22 mouse cellular contexts compared by ENCODE assay signal in genomic region chr9:72837598-72838160, GRCm38 (mm10). TPM values are rescaled to one million over a fixed set of nuclear protein-coding genes. Genes with fewer than 3 reads are reported as not detected.
A peak's percentile ranks its signal among the peaks of the same experiment; 100 is the strongest.
DNase-seq lines count a peak whose midpoint lies in the region; ATAC-seq and TF ChIP-seq lines count a peak whose summit lies in the region.
"Had no signal": no experiment of that assay in that cellular context is flagged by ENCODE, and none has a peak within 500 bp of the region (broad histone marks: within the 10 kb centered on the region; RNA-seq: fewer than 3 reads in every experiment).

No protein-coding gene starts in this region.

- H3K27me3 ChIP-seq in embryonic facial prominence, embryonic 11.5 days (ENCODE audit: control insufficient read depth, insufficient read depth, low read length) = no peaks in the 10 kb centered on the region
- no peaks in the 10 kb centered on the region for H3K27me3 ChIP-seq in embryonic facial prominence, embryonic 10.5 days (replicated peaks; ENCODE audit: low read depth, poor library complexity, severe bottlenecking)
- H3K27me3 ChIP-seq in midbrain, embryonic 10.5 days (ENCODE audit: low read depth, poor library complexity, severe bottlenecking) = no peaks in the 10 kb centered on the region
- H3K27me3 ChIP-seq in midbrain, embryonic 13.5 days = no peaks in the 10 kb centered on the region
- no peaks in the 10 kb centered on the region for H3K27me3 ChIP-seq in intestine, postnatal 0 days (replicated peaks; ENCODE audit: control insufficient read depth, insufficient read depth, low read length)
- H3K27me3 ChIP-seq: hindbrain, embryonic 12.5 days; kidney, embryonic 15.5 days; lung, embryonic 15.5 days; midbrain, embryonic 12.5 days had no signal

- no peaks in the 10 kb centered on the region for H3K36me3 ChIP-seq in embryonic facial prominence, embryonic 11.5 days (replicated peaks; ENCODE audit: control insufficient read depth, insufficient read depth, low read depth, low read length)
- peaks cover 43% of the 10 kb centered on the region for H3K36me3 ChIP-seq in embryonic facial prominence, embryonic 10.5 days (replicated peaks)
- peaks cover 52% of the 10 kb centered on the region for H3K36me3 ChIP-seq in midbrain, embryonic 10.5 days
- no peaks in the 10 kb centered on the region for H3K36me3 ChIP-seq in midbrain, embryonic 13.5 days
- no peaks in the 10 kb centered on the region for H3K36me3 ChIP-seq in intestine, postnatal 0 days (ENCODE audit: control insufficient read depth, insufficient read depth)
- H3K36me3 ChIP-seq: G1E; hindbrain, embryonic 12.5 days; kidney, embryonic 15.5 days; lung, embryonic 15.5 days; midbrain, embryonic 12.5 days had no signal

- H3K4me3 ChIP-seq in embryonic facial prominence, embryonic 11.5 days (ENCODE audit: low read depth, low read length) = no peak overlapping the region
- H3K4me3 ChIP-seq in embryonic facial prominence, embryonic 10.5 days = no peak overlapping the region
- no peak overlapping the region for H3K4me3 ChIP-seq in midbrain, embryonic 10.5 days
- H3K4me3 ChIP-seq in midbrain, embryonic 13.5 days (replicated peaks) = no peak overlapping the region
- H3K4me3 ChIP-seq in intestine, postnatal 0 days (ENCODE audit: low read depth, low read length) = no peak overlapping the region
- H3K4me3 ChIP-seq: heart, embryonic 10.5 days; hindbrain, embryonic 12.5 days; kidney, embryonic 15.5 days; lung, embryonic 15.5 days; midbrain, embryonic 12.5 days had no signal

- WGBS in embryonic facial prominence, embryonic 11.5 days = 75% methylated on average over 6 of the region's 6 CpGs
- WGBS in embryonic facial prominence, embryonic 10.5 days = 76% methylated on average over 6 of the region's 6 CpGs
- WGBS in midbrain, embryonic 10.5 days = 89% methylated on average over 6 of the region's 6 CpGs
- WGBS in midbrain, embryonic 13.5 days = 78% methylated on average over 6 of the region's 6 CpGs
- WGBS in intestine, postnatal 0 days = 40% methylated on average over 6 of the region's 6 CpGs

- no peak for DNase-seq in embryonic facial prominence, embryonic 11.5 days (ENCODE audit: low spot score)
- no peak for DNase-seq in embryonic facial prominence, embryonic 10.5 days (ENCODE audit: low spot score)
- DNase-seq in midbrain, embryonic 10.5 days (ENCODE audit: low spot score) = no peak
- DNase-seq in layer of hippocampus, postnatal 25 days (ENCODE audit: extremely low spot score in 1 of 2, low spot score in 1 of 2) = no peak
- no peak for DNase-seq in left cerebral cortex, adult 8-10 months (ENCODE audit: low spot score in 2 of 2)
- DNase-seq: adrenal gland, postnatal 36 days; cerebellum, adult 18-20 months; cerebellum, postnatal 25 days; kidney, postnatal 4 days; layer of hippocampus, adult 9-11 months; lung, postnatal 4 days; right cerebral cortex, postnatal 25 days; thymus, postnatal 36 days had no signal

- H3K27ac ChIP-seq in embryonic facial prominence, embryonic 11.5 days (replicated peaks; ENCODE audit: low read depth, low read length) = 0 out of 2 replicates have a peak overlapping the region, but pooled peaks have one; percentile 25
- H3K27ac ChIP-seq in embryonic facial prominence, embryonic 10.5 days (replicated peaks) = no peak overlapping the region
- 0 out of 2 replicates have a peak overlapping the region, but pooled peaks have one; percentile 9 for H3K27ac ChIP-seq in midbrain, embryonic 10.5 days (replicated peaks)
- H3K27ac ChIP-seq in midbrain, embryonic 13.5 days = no peak overlapping the region
- H3K27ac ChIP-seq in intestine, postnatal 0 days (ENCODE audit: low read depth, low read length) = 0 out of 2 replicates have a peak overlapping the region, but pooled peaks have one; percentile 50
- H3K27ac ChIP-seq: heart, embryonic 10.5 days; lung, embryonic 15.5 days; midbrain, embryonic 12.5 days had no signal

- no peak overlapping the region for H3K4me2 ChIP-seq in embryonic facial prominence, embryonic 11.5 days (ENCODE audit: low read depth, low read length)
- no peak overlapping the region for H3K4me2 ChIP-seq in midbrain, embryonic 13.5 days (replicated peaks)
- H3K4me2 ChIP-seq in intestine, postnatal 0 days (replicated peaks; ENCODE audit: low read depth) = no peak overlapping the region
- H3K4me2 ChIP-seq: hindbrain, embryonic 12.5 days; kidney, embryonic 15.5 days; lung, embryonic 15.5 days; midbrain, embryonic 12.5 days had no signal

- H3K4me1 ChIP-seq in embryonic facial prominence, embryonic 11.5 days (ENCODE audit: control insufficient read depth, insufficient read depth, low read length) = no peaks in the 10 kb centered on the region; the same call in 1 of the 2 replicates
- peaks cover 46% of the 10 kb centered on the region for H3K4me1 ChIP-seq in embryonic facial prominence, embryonic 10.5 days
- peaks cover 57% of the 10 kb centered on the region for H3K4me1 ChIP-seq in midbrain, embryonic 10.5 days
- peaks cover 24% of the 10 kb centered on the region for H3K4me1 ChIP-seq in midbrain, embryonic 13.5 days (replicated peaks)
- H3K4me1 ChIP-seq in intestine, postnatal 0 days (replicated peaks; ENCODE audit: control insufficient read depth, insufficient read depth, low read length) = peaks cover 3% of the 10 kb centered on the region; the same call in 1 of the 2 replicates

- 0 out of 2 replicates have a peak, but pooled peaks have one; percentile 4 for ATAC-seq in embryonic facial prominence, embryonic 11.5 days (replicated peaks; ENCODE audit: insufficient number of reproducible peaks, low FRiP score, low TSS enrichment, low read depth)
- ATAC-seq in midbrain, embryonic 13.5 days = no peak
- no peak for ATAC-seq in intestine, postnatal 0 days
- ATAC-seq in erythroblast, adult 5-6 weeks (replicated peaks; ENCODE audit: low FRiP score, poor library complexity, severe bottlenecking) = no peak

- no peaks in the 10 kb centered on the region for H3K9me3 ChIP-seq in embryonic facial prominence, embryonic 11.5 days (replicated peaks; ENCODE audit: control insufficient read depth, low read length)
- no peaks in the 10 kb centered on the region for H3K9me3 ChIP-seq in embryonic facial prominence, embryonic 10.5 days
- no peaks in the 10 kb centered on the region for H3K9me3 ChIP-seq in midbrain, embryonic 10.5 days (replicated peaks)
- H3K9me3 ChIP-seq in midbrain, embryonic 13.5 days = no peaks in the 10 kb centered on the region
- no peaks in the 10 kb centered on the region for H3K9me3 ChIP-seq in intestine, postnatal 0 days (ENCODE audit: control insufficient read depth)
- H3K9me3 ChIP-seq: G1E; heart, embryonic 10.5 days; hindbrain, embryonic 12.5 days; kidney, embryonic 15.5 days; lung, embryonic 15.5 days; midbrain, embryonic 12.5 days had no signal

- TF ChIP-seq CTCF in intestine, postnatal 0 days (IDR thresholded peaks at IDR 0.05; ENCODE audit: low read depth) = no peak

- no peak overlapping the region for H3K9ac ChIP-seq in embryonic facial prominence, embryonic 11.5 days (replicated peaks; ENCODE audit: low read length)
- H3K9ac ChIP-seq in midbrain, embryonic 13.5 days (replicated peaks) = no peak overlapping the region
- H3K9ac ChIP-seq in intestine, postnatal 0 days (ENCODE audit: low read depth, low read length) = no peak overlapping the region
- H3K9ac ChIP-seq: hindbrain, embryonic 12.5 days; kidney, embryonic 15.5 days; lung, embryonic 15.5 days; midbrain, embryonic 12.5 days had no signal

RNA-seq across cellular contexts. Expression of gene Prtg, which starts 31.0 kb away (rescaled TPM):
- 3.8 and 3.9 TPM in 2 replicates for polyA plus RNA-seq in embryonic facial prominence, embryonic 11.5 days (2014; fragmentation: Nextera tagmentation; extraction: Ambion mirVana)
- polyA plus RNA-seq in embryonic facial prominence, embryonic 10.5 days (2016; fragmentation: Nextera tagmentation; extraction: Ambion mirVana) = 9.5 and 15.1 TPM in 2 replicates
- polyA plus RNA-seq in midbrain, embryonic 10.5 days (2016; fragmentation: Nextera tagmentation; extraction: Ambion mirVana) = 9.9 and 19.9 TPM in 2 replicates
- 0.63 and 0.77 TPM in 2 replicates for polyA plus RNA-seq in midbrain, embryonic 13.5 days (2015; fragmentation: Nextera tagmentation; extraction: Ambion mirVana)
- polyA plus RNA-seq in intestine, postnatal 0 days (2015; fragmentation: Nextera tagmentation; extraction: Ambion mirVana) = 0.17 and 0.21 TPM in 2 replicates
- 1 to 10 TPM; 1.6 to 2.2 TPM for total RNA-seq in layer of hippocampus, postnatal 25 days (2021)
- 1 to 10 TPM; 1.7 to 2.6 (median 1.9) TPM for total RNA-seq in left cerebral cortex, adult 8-10 months (2022)
- not detected in 2 replicates for total RNA-seq in erythroblast, adult 5-6 weeks (2015; ENCODE audit: low replicate concordance)
- total RNA-seq in erythroblast, adult 5-6 weeks (2017; ENCODE audit: low replicate concordance) = not detected in 2 replicates
- polyA plus RNA-seq: G1E had no signal

Comparison
In these comparisons a context has a peak if more than half of its experiments do, and no peak if none do; other contexts are left out.
1. H3K27ac ChIP-seq: peak in embryonic facial prominence, embryonic 11.5 days (single experiment), midbrain, embryonic 10.5 days (single experiment) and intestine, postnatal 0 days (single experiment); none in embryonic facial prominence, embryonic 10.5 days (single experiment) and midbrain, embryonic 13.5 days (single experiment).